ENCODE assay signal across 8 mouse cellular contexts in genomic region chr15:37133916-37134315, GRCm38 (mm10).
DNase-seq lines count a peak whose midpoint lies in the region; ATAC-seq and TF ChIP-seq lines count a peak whose summit lies in the region.
"Had no signal": no experiment of that assay in that cellular context is flagged by ENCODE, and none has a peak within 500 bp of the region (broad histone marks: within the 10 kb centered on the region; RNA-seq: fewer than 3 reads in every experiment).

No protein-coding gene starts in this region.

- TF ChIP-seq CTCF in kidney, postnatal 0 days (IDR thresholded peaks at IDR 0.05; ENCODE audit: low read depth): peak; percentile 78

- H3K27ac ChIP-seq in kidney, postnatal 0 days: no peak overlapping the region
- no peak overlapping the region for H3K27ac ChIP-seq in kidney, embryonic 16.5 days (ENCODE audit: low read length)
- no peak overlapping the region for H3K27ac ChIP-seq in neural tube, embryonic 14.5 days (ENCODE audit: low read depth, low read length)
- 0 out of 2 replicates have a peak overlapping the region, but pooled peaks have one; percentile 17 for H3K27ac ChIP-seq in forebrain, embryonic 15.5 days (replicated peaks)

- H3K9ac ChIP-seq in kidney, postnatal 0 days (ENCODE audit: low read depth, low read length): no peak overlapping the region
- no peak overlapping the region for H3K9ac ChIP-seq in kidney, embryonic 16.5 days (replicated peaks; ENCODE audit: low read length)
- no peak overlapping the region for H3K9ac ChIP-seq in neural tube, embryonic 14.5 days (replicated peaks; ENCODE audit: low read depth, low read length)
- no peak overlapping the region for H3K9ac ChIP-seq in forebrain, embryonic 15.5 days (replicated peaks)

- H3K4me2 ChIP-seq in kidney, postnatal 0 days (ENCODE audit: low read length): no peak overlapping the region
- no peak overlapping the region for H3K4me2 ChIP-seq in kidney, embryonic 16.5 days (replicated peaks; ENCODE audit: low read depth, low read length)
- no peak overlapping the region for H3K4me2 ChIP-seq in neural tube, embryonic 14.5 days (ENCODE audit: low read depth, low read length)
- H3K4me2 ChIP-seq in forebrain, embryonic 15.5 days (replicated peaks): no peak overlapping the region

- intact Hi-C loops in gastrocnemius, postnatal 14 days (cut with DNase I; ENCODE audit: low total_unique reads): loop anchor here (5.0 kb wide), 1 partner anchor 193 kb away; no protein-coding TSS in a partner anchor

- H3K27me3 ChIP-seq in kidney, postnatal 0 days (ENCODE audit: insufficient read depth, low read length): no peaks in the 10 kb centered on the region
- no peaks in the 10 kb centered on the region for H3K27me3 ChIP-seq in kidney, embryonic 16.5 days (ENCODE audit: insufficient read depth, low read length)
- no peaks in the 10 kb centered on the region for H3K27me3 ChIP-seq in neural tube, embryonic 14.5 days (ENCODE audit: control insufficient read depth, insufficient read depth, low read length)
- no peaks in the 10 kb centered on the region for H3K27me3 ChIP-seq in forebrain, embryonic 15.5 days

- no peak for ATAC-seq in kidney, postnatal 0 days (replicated peaks; ENCODE audit: low FRiP score, low read depth)
- ATAC-seq in kidney, embryonic 16.5 days (ENCODE audit: low FRiP score, low TSS enrichment): no peak
- ATAC-seq in neural tube, embryonic 14.5 days (ENCODE audit: low read depth): peak; percentile 62; the same call in 1 of the 2 replicates
- peak; percentile 49; the same call in 1 of the 2 replicates for ATAC-seq in forebrain, embryonic 15.5 days (replicated peaks)

- H3K4me3 ChIP-seq in kidney, postnatal 0 days (replicated peaks; ENCODE audit: low read depth, low read length): no peak overlapping the region
- no peak overlapping the region for H3K4me3 ChIP-seq in kidney, embryonic 16.5 days (ENCODE audit: low read length)
- no peak overlapping the region for H3K4me3 ChIP-seq in neural tube, embryonic 14.5 days (ENCODE audit: low read depth, low read length)
- H3K4me3 ChIP-seq in forebrain, embryonic 15.5 days: no peak overlapping the region

- H3K4me1 ChIP-seq in kidney, postnatal 0 days (replicated peaks; ENCODE audit: insufficient read depth, low read length): peaks cover 4% of the 10 kb centered on the region; the same call in 1 of the 2 replicates
- peaks cover 24% of the 10 kb centered on the region for H3K4me1 ChIP-seq in kidney, embryonic 16.5 days (ENCODE audit: insufficient read depth, low read length)
- H3K4me1 ChIP-seq in neural tube, embryonic 14.5 days (ENCODE audit: control insufficient read depth, insufficient read depth, low read length): peaks cover 10% of the 10 kb centered on the region; the same call in 1 of the 2 replicates
- H3K4me1 ChIP-seq in forebrain, embryonic 15.5 days: peaks cover 18% of the 10 kb centered on the region

- no peaks in the 10 kb centered on the region for H3K36me3 ChIP-seq in kidney, postnatal 0 days (ENCODE audit: insufficient read depth, low read length)
- H3K36me3 ChIP-seq in kidney, embryonic 16.5 days (ENCODE audit: insufficient read depth, low read length): no peaks in the 10 kb centered on the region
- H3K36me3 ChIP-seq in neural tube, embryonic 14.5 days (ENCODE audit: control insufficient read depth, insufficient read depth, low read length): no peaks in the 10 kb centered on the region
- H3K36me3 ChIP-seq in forebrain, embryonic 15.5 days: no peaks in the 10 kb centered on the region

- no peaks in the 10 kb centered on the region for H3K9me3 ChIP-seq in kidney, postnatal 0 days (replicated peaks; ENCODE audit: low read length)
- H3K9me3 ChIP-seq in kidney, embryonic 16.5 days (ENCODE audit: low read length): 0 out of 2 replicates have a peak, but pooled peaks cover 2% of the 10 kb centered on the region
- H3K9me3 ChIP-seq in neural tube, embryonic 14.5 days (ENCODE audit: control insufficient read depth, low read length): no peaks in the 10 kb centered on the region
- H3K9me3 ChIP-seq in forebrain, embryonic 15.5 days: no peaks in the 10 kb centered on the region

- DNase-seq in kidney, postnatal 0 days (ENCODE audit: low spot score): peak; percentile 55
- no peak for DNase-seq in neural tube, embryonic 10.5 days (ENCODE audit: extremely low spot score, low spot score)
- DNase-seq in gastrocnemius, postnatal 14 days: no peak
- no peak for DNase-seq in MN1 (ENCODE audit: low spot score)
- DNase-seq: thymus, postnatal 14 days had no signal

- WGBS in kidney, postnatal 0 days: 40% methylated on average over 5 of the region's 5 CpGs
- WGBS in kidney, embryonic 16.5 days: 47% methylated on average over 5 of the region's 5 CpGs
- WGBS in neural tube, embryonic 14.5 days: 40% methylated on average over 5 of the region's 5 CpGs
- 36% methylated on average over 5 of the region's 5 CpGs for WGBS in forebrain, embryonic 15.5 days

Comparison
In these comparisons a context has a peak if more than half of its experiments do, and no peak if none do; other contexts are left out.
1. ATAC-seq: peak in neural tube, embryonic 14.5 days (single experiment) and forebrain, embryonic 15.5 days (single experiment); none in kidney, postnatal 0 days (single experiment) and kidney, embryonic 16.5 days (single experiment).